Mouse (Mus musculus): ENCODE results near the gene B130006D01Rik. TPM values are rescaled to one million over a fixed set of nuclear protein-coding genes. Genes with fewer than 3 reads are reported as not detected.

Gene B130006D01Rik
- polyA plus RNA-seq (2017; shearing (Covaris generic)), result 1.6 TPM

DNA sequence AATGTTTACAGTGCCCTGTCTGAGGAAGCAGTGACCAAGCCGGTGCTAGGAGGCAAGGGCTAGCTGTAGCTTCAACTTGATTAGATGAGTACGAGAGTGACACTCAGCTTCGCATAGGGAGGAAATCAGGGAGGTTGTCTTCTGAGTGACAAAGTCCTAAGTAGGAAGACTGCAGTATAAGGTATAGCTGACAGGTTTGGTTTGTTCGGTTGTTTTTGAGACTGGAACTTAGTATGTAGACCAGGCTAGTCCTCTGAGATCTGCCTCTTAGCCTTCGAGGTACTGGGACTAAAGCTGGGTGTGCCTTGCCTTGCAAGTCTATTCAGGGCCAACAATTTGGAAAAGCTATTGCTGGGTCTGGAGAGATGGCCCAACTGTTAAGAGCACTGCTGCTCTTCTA is at the start of gene B130006D01Rik:
B130006D01Rik (plus strand) TSS at position 301 of the 400 bp plus-strand sequence.

DNA sequence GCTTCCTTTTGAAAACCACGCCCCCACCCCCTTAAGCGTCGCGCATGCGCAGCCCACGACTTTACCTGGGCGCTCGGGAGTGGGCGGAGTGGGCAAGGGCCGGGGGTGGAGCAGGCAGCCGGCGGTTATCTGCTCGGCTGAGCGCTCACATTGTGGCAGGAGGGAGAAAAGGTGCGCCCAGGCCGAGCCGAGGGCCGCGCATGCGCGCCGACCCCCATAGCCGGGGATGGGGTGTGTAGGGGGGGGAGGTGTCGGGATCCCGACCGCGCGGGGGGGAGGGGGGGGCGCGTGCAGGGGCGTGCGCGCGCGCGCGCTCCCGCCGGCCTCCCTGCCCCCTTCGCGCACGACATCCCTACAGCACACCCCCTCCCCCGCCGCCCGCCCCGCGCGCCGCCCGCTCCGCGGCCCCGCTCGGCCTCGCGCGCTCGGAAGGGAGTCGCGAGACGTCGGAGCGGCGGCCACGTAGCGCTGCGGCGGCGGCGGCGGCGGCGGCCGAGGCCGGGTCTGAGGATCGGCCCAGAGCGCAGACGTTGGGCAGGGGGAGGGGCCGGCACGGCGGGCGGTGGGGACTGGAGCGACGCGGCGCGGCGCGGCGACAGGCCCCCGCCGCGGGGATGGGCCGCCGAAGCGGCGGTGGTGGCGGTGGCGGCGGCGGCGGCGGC is 10.7 kb upstream of the B130006D01Rik start, which contains the start of gene Zfp652:
Zfp652 (plus strand) TSS at position 111 of the 662 bp plus-strand sequence.

Other genes with a start within 250 kb of the B130006D01Rik start
- gene Nxph3, start 209.0 kb upstream of the B130006D01Rik start, polyA plus RNA-seq (2017; shearing (Covaris generic)), result not detected
- gene Ngfr, start 135.9 kb upstream of the B130006D01Rik start, polyA plus RNA-seq (2017; shearing (Covaris generic)), result not detected
- gene Phb, start 56.6 kb upstream of the B130006D01Rik start, polyA plus RNA-seq (2017; shearing (Covaris generic)), result 90.4 TPM
- 7.9 TPM for gene Zfp652, start 10.9 kb upstream of the B130006D01Rik start, polyA plus RNA-seq (2017; shearing (Covaris generic))
- gene Phospho1, start 100.9 kb downstream of the B130006D01Rik start, polyA plus RNA-seq (2017; shearing (Covaris generic)), result not detected
- gene Gngt2, start 113.6 kb downstream of the B130006D01Rik start, polyA plus RNA-seq (2017; shearing (Covaris generic)), result 47.1 TPM
- 75.8 TPM for gene Abi3, start 118.9 kb downstream of the B130006D01Rik start, polyA plus RNA-seq (2017; shearing (Covaris generic))
- gene B4galnt2, start 191.3 kb downstream of the B130006D01Rik start, polyA plus RNA-seq (2017; shearing (Covaris generic)), result not detected

All from inflammation-experienced regulatory T-cells, adult 16 weeks (primary cell).